Mouse (Mus musculus): ENCODE data around the gene Sec14l5. TPM values are rescaled to one million over a fixed set of nuclear protein-coding genes. Genes with fewer than 3 reads are reported as not detected.

Gene Sec14l5
- 1 to 10 TPM; 5.6 to 6.3 TPM for total RNA-seq (2021)

DNA sequence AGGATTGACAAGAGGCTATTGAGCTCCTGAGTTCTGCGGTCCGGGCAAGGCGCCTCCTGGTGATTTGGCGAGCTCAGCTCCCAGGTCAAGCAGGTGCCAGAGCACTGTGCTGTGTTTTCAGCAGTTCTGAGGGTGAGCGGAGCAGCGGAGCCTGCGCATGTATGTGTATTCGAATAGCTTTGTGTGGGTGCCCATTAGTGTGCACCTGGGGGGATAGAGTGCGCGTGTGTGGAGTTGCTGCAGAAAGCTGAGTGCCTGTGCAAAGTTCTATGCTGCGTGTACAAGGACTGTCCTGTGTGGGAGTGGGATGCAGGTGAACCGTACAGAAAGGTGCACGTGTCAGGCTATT lies at the start of gene Sec14l5:
Gene Sec14l5, plus strand, starts transcription at position 73 of the 349 bp plus-strand sequence.
- no peak for DNase-seq (ENCODE audit: low spot score in 2 of 2)
- intact Hi-C loops (cut with DNase I): loop anchor here (2.0 to 5.0 kb wide), 2 partner anchors 95 to 166 kb away; partner anchors contain the start of gene Ubn1

DNA sequence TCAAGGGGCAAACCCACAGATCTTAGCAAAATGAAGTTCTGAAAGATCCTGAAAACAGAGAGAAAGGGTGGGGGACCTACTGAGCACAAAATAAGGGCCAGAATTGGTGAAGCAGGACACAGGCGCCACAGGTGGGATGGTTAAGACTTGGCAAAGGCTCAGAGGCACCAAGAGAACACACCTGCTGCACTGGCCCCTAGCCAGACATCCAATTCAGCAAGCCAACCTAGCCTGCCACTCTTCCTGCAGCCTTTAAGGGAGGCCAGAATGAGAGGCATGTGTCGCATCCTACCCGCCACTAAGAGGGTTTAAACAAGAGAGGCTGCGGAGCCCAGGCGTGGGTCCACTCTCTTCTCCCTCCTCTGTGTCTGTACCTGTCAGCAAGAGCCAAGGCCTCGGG lies 45.9 kb upstream of the Sec14l5 start:
- no peak for DNase-seq (ENCODE audit: low spot score in 2 of 2)
- intact Hi-C loops (cut with DNase I): no loop called here

GRCm38 (mm10) chr16:5109877-5110276 lies 37.0 kb upstream of the Sec14l5 start:
- intact Hi-C loops (cut with DNase I): no loop called here
- no peak for DNase-seq (ENCODE audit: low spot score in 2 of 2)

DNA sequence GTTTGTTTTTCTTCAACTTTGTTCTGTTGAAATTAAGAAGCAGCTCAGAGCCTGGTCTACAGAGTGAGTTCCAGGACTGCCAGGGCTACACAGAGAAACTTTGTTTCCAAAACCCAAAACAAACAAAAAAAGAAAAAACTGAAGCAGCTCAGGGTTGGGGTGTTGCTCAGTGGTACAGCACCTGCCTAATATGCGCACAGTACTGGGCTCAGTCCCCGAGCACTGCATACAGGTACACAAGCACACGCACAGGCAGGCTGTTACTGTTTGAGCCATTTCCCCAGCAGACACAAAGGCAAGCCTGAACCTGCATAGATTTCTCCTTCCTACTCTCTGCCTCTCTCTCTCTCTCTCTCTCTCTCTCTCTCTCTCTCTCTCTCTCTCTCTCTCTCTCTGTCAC lies 35.9 kb upstream of the Sec14l5 start:
- intact Hi-C loops (cut with DNase I): no loop called here
- no peak for DNase-seq (ENCODE audit: low spot score in 2 of 2)

GRCm38 (mm10) chr16:5113002-5113550 lies 33.8 kb upstream of the Sec14l5 start:
- intact Hi-C loops (cut with DNase I): no loop called here
- no peak for DNase-seq (ENCODE audit: low spot score in 2 of 2)

GRCm38 (mm10) chr16:5113582-5113981 lies 33.3 kb upstream of the Sec14l5 start:
- no peak for DNase-seq (ENCODE audit: low spot score in 2 of 2)
- intact Hi-C loops (cut with DNase I): no loop called here

DNA sequence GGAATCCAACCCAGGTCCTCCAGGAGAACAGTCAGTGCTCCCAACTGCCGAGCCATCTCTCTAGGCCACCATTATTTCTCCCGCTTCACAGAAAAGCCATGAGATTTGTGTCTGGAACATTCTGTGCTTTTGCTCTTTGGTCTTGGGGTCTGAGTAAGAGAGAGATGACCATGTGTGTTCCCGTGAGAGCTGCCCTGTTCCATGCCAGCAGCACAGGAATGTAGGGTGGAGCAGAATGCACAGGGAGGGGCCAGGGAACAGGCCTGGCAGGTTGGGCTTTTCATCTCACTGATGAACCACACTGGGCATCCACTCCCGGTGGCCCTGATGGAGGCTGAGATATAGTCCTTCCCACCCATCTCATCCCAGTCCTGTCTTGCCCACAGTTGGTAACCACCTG lies 27.5 kb upstream of the Sec14l5 start:
- intact Hi-C loops (cut with DNase I): no loop called here
- no peak for DNase-seq (ENCODE audit: low spot score in 2 of 2)

DNA sequence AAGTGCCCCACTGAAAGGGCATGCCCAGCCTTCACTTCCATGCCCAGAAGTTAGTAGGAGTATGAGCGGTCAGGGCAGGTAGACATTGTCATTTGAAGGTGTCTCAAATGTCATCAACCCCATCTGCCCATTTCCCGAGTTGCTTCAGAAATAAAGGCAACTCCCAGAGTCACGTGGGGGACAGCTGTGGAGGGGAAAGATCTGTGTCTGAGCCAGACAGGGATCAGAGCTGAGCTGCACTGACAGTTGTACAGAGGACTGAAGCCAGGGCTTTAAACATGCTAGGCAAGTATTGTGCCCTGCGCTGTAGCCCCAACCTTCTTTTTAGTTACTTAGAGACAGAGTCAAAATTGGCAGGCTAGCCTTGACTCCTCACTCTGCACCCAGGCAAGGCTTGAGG lies 27.1 kb upstream of the Sec14l5 start:
- intact Hi-C loops (cut with DNase I): no loop called here
- DNase-seq (ENCODE audit: low spot score in 2 of 2): no peak

DNA sequence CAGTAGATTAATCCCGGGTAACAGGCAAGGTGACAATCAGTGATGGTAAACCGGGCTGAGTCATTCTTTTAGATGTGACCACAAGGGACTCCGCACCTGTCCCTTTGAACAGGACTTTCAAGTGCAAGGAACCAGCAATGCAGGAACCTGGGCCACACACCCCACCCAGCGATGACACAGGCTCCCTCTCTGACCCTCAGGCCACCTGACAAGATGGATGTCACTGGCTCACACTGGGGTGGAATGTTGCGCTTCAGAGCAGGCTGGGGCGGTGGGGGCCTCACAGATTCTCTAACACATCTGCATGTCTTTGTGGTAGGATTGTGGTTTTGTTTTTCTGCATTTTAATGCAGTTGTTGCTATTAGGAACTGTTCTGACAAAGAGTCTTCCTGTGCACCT lies 23.4 kb upstream of the Sec14l5 start:
- DNase-seq (ENCODE audit: low spot score in 2 of 2): no peak
- intact Hi-C loops (cut with DNase I): no loop called here

DNA sequence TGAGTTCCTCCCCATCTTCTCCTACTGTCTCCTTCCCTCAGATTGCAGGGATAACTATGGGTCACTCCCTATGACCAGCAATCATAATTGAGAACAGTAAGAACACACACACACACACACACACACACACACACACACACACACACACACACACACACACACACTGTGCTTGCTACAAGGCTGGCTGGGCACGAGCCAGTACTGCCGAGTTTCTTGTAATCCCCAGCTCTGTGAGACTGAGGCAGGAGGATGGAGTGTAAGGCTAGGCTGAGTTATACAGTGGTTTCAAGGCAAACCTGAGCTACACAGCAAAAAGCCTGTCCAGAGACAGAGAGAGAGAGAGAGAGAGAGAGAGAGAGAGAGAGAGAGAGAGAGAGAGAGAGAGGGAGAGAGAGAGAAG lies 16.7 kb upstream of the Sec14l5 start:
- DNase-seq (ENCODE audit: low spot score in 2 of 2): no peak
- intact Hi-C loops (cut with DNase I): no loop called here

- DNase-seq (ENCODE audit: low spot score in 2 of 2): no peak
- intact Hi-C loops (cut with DNase I): no loop called here
Measured at GRCm38 (mm10) chr16:5130766-5131165, 16.1 kb upstream of the Sec14l5 start.

GRCm38 (mm10) chr16:5131251-5131922 lies 15.5 kb upstream of the Sec14l5 start:
- intact Hi-C loops (cut with DNase I): no loop called here

DNA sequence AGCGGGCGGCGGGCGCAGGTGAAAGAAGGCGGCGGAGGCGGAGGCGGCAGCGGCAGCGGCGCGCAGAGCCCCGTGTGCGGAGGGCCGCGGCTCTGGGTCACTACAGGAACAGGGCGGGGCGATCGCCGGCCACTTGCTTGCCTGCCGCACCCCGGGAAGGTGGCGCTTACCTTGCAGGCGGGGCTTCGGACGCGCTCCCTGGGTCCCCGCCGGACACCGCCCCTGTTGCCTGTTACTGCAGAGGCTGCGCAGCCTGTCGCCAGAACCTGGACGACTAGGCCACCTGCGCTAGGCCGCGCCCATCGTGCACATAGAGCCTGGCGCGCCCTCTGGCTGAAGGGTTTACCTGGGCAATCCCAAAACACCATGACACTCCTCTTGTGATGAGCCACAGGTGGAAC lies 14.5 kb upstream of the Sec14l5 start, which contains the start of gene Ppl:
Gene Ppl, minus strand, starts transcription at position 21 of the 401 bp plus-strand sequence.
- DNase-seq (ENCODE audit: low spot score in 2 of 2): no peak
- intact Hi-C loops (cut with DNase I): no loop called here

More at GRCm38 (mm10) chr16:5131251-5131922, 15.5 kb upstream of the Sec14l5 start:
- DNase-seq (ENCODE audit: low spot score in 2 of 2): no peak

- intact Hi-C loops (cut with DNase I): no loop called here
- DNase-seq (ENCODE audit: low spot score in 2 of 2): peak; percentile 53 to 63
Measured at GRCm38 (mm10) chr16:5134623-5135330, 12.1 kb upstream of the Sec14l5 start.

DNA sequence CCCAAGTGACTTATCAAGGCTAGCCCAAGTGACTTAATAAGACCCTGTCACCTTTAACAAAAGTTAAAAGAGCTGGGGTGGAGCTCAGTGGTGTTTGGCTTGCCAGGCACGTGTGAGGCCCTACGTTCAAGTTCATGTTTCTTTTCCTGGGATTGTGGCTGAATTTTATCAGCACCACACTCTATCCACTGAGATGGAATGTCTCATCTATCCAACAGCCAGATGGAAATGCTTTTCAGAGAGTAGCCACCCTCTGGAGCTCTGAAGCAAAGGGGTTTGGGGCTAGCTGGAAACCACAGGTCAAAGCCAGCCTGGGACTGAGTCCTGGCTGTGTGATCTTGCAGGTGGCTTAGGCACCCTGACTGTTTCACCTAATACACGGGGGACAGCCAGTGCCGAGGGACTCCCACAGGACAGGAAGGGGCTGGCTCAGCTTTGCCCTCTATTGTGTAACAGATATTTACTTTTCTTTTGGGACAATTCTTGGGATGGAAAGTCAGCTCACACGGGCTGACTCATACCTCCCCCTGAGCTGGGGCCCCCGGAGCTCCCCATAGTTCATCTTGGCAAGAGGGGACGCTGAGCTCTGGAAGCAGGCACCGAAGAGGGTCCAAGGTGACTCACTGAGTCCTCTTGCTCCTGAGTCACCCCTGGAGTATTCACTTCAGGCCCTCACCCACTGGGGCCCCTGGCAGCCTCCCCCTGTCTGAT lies 11.2 kb upstream of the Sec14l5 start:
- intact Hi-C loops (cut with DNase I): no loop called here

DNA sequence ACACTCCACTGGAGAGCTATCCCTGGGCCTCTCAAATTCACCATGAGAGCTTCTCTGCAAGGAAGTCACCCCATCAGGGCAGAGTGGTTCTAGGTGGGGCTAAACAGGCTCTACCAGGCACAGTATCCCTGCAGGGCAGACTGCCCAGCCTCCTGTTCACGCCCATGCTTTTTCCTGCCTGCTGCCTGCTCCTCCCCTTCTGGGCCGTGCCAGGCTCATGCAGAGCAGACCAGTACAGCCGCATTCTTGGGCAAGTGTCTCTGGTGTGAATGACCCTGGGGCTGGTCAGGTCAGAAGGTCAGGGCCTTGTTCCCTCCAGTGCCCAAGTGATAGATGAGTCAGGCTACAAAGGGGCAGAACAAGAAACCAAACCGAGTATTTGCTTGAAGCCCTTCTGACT lies 10.4 kb upstream of the Sec14l5 start:
- intact Hi-C loops (cut with DNase I): no loop called here

More for the DNA sequence above, 11.2 kb upstream of the Sec14l5 start:
- no peak for DNase-seq (ENCODE audit: low spot score in 2 of 2)

GRCm38 (mm10) chr16:5137006-5137540 lies 9.8 kb upstream of the Sec14l5 start:
- intact Hi-C loops (cut with DNase I): no loop called here
- DNase-seq (ENCODE audit: low spot score in 2 of 2): no peak

More for the DNA sequence above, 10.4 kb upstream of the Sec14l5 start:
- DNase-seq (ENCODE audit: low spot score in 2 of 2): no peak

DNA sequence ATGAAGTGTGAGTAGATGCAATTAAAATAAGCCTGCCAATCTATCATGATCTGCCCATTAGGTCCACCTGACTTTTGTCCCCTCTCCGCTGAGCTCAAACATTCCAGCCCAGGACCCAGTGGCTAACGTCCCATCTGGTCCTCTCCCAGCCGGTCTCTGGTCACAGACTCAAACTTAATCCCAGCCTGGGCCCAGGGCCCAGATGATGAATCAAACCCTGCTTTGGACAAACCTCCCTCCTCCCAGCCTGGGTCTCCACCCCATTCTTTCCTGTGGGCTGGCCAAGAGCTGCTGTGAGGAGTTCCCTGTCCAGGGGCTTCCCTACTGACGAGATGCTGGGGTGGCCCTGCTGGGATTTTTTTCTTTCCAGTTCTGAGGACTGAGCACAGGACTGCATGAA lies 7.2 kb upstream of the Sec14l5 start:
- intact Hi-C loops (cut with DNase I): no loop called here

DNA sequence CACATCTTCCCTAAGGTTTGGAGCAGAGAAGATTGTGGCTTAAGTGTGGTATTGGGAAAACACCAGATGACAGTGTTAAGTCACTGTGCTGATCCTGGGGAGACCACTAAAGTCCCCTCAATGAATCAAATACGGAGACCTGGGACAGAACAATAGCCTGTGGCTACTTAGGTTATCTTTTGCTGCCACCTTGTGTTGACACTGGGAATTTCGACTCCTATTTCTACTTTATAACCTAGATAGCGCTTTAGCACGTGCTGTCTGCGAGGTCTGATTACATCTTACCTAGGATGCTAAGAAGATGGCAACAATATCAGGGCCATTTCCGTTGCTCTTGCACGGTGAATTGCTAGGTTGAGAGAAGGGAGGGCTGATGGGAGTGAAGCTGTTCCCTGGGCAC lies 1.3 kb upstream of the Sec14l5 start:
- intact Hi-C loops (cut with DNase I): loop anchor here (5.0 kb wide), 1 partner anchor 93 kb away; the partner anchor contains the start of gene Ubn1
- DNase-seq (ENCODE audit: low spot score in 2 of 2): peak; percentile 31 to 61

More for the DNA sequence above, 7.2 kb upstream of the Sec14l5 start:
- DNase-seq (ENCODE audit: low spot score in 2 of 2): no peak

All from left cerebral cortex, postnatal 36 days (tissue).